Mouse (Mus musculus): ENCODE data around the gene Kcnn1.
"Not testable (repeated sequence)": the region's sequence is repeated elsewhere in the genome, so short reads cannot be mapped to it uniquely, and the experiment has no call there.

Gene Kcnn1

GRCm38 (mm10) chr8:70862824-70863641, at the start of gene Kcnn1:
Kcnn1 (minus strand) TSS chr8:70863258.
- peak; percentile 61 for DNase-seq (ENCODE audit: low read depth)

- peak; percentile 18 for DNase-seq (ENCODE audit: low read depth)
Observed at GRCm38 (mm10) chr8:70911596-70911995, 48.5 kb upstream of the Kcnn1 start.

GRCm38 (mm10) chr8:70907518-70907917, 44.5 kb upstream of the Kcnn1 start:
- DNase-seq (ENCODE audit: low read depth) = peak; percentile 16

- DNase-seq (ENCODE audit: low read depth) = peak; percentile 91
Observed at GRCm38 (mm10) chr8:70905831-70906736, 43.0 kb upstream of the Kcnn1 start, which contains the start of gene Map1s. Map1s (plus strand) TSS chr8:70905932.

GRCm38 (mm10) chr8:70905463-70905830, 42.4 kb upstream of the Kcnn1 start:
- no peak for DNase-seq (ENCODE audit: low read depth)

- peak; percentile 35 for DNase-seq (ENCODE audit: low read depth)
Observed at GRCm38 (mm10) chr8:70904532-70904931, 41.5 kb upstream of the Kcnn1 start.

- no peak for DNase-seq (ENCODE audit: low read depth)
Observed at GRCm38 (mm10) chr8:70903582-70903981, 40.5 kb upstream of the Kcnn1 start.

- no peak for DNase-seq (ENCODE audit: low read depth)
Observed at GRCm38 (mm10) chr8:70903112-70903511, 40.1 kb upstream of the Kcnn1 start.

- no peak for DNase-seq (ENCODE audit: low read depth)
Observed at GRCm38 (mm10) chr8:70902211-70902610, 39.2 kb upstream of the Kcnn1 start.

GRCm38 (mm10) chr8:70900872-70901387, 37.9 kb upstream of the Kcnn1 start:
- DNase-seq (ENCODE audit: low read depth) = no peak

GRCm38 (mm10) chr8:70899226-70899625, 36.2 kb upstream of the Kcnn1 start:
- DNase-seq (ENCODE audit: low read depth) = no peak

GRCm38 (mm10) chr8:70898661-70899198, 35.7 kb upstream of the Kcnn1 start:
- peak; percentile 36 for DNase-seq (ENCODE audit: low read depth)

- peak; percentile 92 for DNase-seq (ENCODE audit: low read depth)
Observed at GRCm38 (mm10) chr8:70897681-70898413, 34.8 kb upstream of the Kcnn1 start.

- DNase-seq (ENCODE audit: low read depth) = peak; percentile 99
Observed at GRCm38 (mm10) chr8:70897021-70897680, 34.1 kb upstream of the Kcnn1 start, which contains the start of gene Rpl18a. Rpl18a (minus strand) TSS chr8:70897412.

GRCm38 (mm10) chr8:70896316-70897020, 33.4 kb upstream of the Kcnn1 start:
- DNase-seq (ENCODE audit: low read depth) = peak; percentile 40

- not testable (repeated sequence) for DNase-seq (ENCODE audit: low read depth)
Observed at GRCm38 (mm10) chr8:70895571-70896259, 32.7 kb upstream of the Kcnn1 start.

- DNase-seq (ENCODE audit: low read depth) = no peak
Observed at GRCm38 (mm10) chr8:70894771-70895545, 31.9 kb upstream of the Kcnn1 start.

- DNase-seq (ENCODE audit: low read depth) = no peak
Observed at GRCm38 (mm10) chr8:70894385-70894720, 31.3 kb upstream of the Kcnn1 start.
